Mouse (Mus musculus): ENCODE measurements around the gene Cuedc1. TPM values are rescaled to one million over a fixed set of nuclear protein-coding genes. Genes with fewer than 3 reads are reported as not detected.

The Cuedc1 gene
- polyA plus RNA-seq, 1 experiment, result 1.7 TPM

DNA sequence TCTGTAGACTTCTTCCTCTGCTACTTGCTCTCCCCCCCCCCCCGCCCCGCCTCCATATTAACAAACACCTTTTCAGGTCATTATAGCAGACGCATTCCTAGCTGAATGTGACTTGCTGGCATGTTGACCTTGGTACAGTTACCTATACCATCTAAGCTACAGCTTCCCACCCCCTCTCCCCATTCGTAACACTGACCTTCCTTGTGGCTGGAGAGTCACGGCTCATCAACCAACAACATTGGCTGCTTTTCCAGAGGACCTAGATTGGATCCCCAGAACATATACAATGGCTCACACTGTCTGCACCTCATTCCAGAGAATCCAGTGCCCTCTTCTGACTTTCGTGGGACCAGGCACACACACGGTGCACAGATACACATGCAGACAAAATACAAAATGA is 27.6 kb downstream of the Cuedc1 start:
- TF ChIP-seq GATA1 (IDR thresholded peaks at IDR 0.05; ENCODE audit: low read length), result no peak

DNA sequence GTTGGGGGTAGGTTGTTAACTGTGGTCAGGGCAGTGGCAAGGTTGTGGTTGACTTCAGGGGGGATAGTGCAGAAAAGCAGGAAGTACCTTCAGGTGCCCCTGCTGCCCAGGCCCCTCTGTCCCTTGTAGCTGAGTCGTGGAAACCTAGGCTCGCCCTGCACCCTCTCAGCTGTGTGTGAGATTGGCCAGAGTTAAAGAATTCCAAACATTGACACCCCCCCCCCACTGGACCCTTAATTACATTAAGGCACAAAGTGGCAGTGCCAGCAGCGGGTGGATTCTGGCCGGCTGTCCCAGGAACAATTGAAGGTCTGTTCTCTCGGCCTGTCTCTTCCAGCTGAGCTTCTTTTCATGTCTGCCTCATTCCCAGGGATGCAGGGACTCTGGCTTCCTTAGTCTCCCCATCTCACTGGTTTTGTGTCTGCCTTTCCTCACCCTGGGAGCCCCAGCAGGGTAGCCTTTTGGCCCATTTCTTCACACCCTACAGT is 28.5 kb downstream of the Cuedc1 start:
- no peak for TF ChIP-seq GATA1 (IDR thresholded peaks at IDR 0.05; ENCODE audit: low read length)

DNA sequence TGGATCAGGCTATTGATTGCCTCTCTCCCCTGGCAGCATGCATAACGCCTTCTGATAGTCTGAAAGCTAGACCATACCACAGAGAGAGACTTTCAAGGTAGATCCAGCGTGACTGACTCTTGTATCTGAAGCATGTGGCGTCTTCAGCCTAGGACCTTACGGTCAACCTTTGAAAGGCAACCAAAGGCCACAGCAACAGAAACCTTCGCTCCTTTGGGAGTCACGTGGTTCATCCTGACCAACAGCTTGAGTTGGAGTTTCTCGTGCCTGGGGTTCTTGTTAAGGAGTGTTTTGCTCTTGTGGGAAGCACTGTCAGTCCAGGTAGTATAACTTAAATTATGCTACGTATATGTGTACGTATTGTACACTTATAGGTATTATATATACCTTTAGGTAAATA is 30.6 kb downstream of the Cuedc1 start:
- TF ChIP-seq GATA1 (IDR thresholded peaks at IDR 0.05; ENCODE audit: low read length), result no peak

DNA sequence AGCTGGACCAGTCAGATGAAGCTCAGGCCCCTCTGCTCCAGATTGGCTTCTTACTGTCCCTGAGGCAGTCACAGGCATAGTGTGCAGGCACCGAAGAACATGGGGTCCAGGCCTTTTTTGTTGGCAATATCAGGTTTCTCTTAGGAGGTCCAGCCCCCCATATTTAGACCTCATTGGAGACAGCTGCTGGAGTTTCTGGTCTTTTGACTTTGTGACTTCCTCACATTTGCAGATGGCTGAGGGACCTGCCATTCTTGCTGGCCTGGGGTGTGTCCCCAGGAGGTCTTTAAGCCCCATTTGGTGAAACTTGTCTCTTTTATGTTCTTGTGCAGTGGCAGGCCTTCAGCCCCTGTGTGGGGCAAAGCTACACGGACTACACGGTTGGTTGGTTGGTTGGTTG is 31.4 kb downstream of the Cuedc1 start:
- TF ChIP-seq GATA1 (IDR thresholded peaks at IDR 0.05; ENCODE audit: low read length), result no peak

DNA sequence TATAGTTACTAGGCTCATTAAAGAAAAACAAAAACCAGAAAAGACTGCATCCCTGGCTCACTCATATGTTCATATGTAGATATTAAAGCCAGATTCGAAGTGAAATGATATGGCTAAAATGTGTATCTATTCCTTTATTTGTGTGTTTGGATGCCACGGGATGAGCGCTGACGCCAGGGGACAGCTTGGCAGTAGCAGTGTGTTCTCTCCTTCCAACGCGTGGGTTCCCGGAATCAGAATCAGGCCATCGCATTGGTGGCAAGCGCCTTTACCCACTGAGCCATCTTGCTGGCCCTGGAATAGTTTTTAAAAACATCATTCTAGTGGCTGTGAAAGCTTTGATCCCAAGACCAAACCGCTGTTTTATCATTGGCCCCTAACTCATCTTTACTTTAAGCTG is 32.1 kb downstream of the Cuedc1 start:
- no peak for TF ChIP-seq GATA1 (IDR thresholded peaks at IDR 0.05; ENCODE audit: low read length)

DNA sequence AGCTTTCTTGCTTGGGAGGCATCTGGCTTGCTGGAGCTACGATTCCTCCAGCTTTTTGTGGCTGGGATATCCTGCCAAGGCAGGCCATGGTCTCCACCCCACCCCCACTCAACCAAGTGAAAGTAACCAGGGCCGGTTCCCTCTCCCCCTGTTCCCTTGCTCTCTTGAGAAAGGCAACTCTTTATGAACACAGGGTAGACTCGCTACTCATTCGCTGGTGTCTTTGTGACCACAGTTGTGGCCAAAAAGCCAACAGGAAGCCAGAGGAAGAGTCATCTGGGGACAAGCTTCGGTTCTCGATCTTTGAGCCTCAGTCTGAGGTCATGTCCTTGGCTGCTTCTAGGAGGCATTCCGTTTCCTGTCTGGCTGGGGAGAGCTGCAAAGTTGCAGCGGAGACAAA is 34.0 kb downstream of the Cuedc1 start:
- TF ChIP-seq GATA1 (IDR thresholded peaks at IDR 0.05; ENCODE audit: low read length), result no peak

DNA sequence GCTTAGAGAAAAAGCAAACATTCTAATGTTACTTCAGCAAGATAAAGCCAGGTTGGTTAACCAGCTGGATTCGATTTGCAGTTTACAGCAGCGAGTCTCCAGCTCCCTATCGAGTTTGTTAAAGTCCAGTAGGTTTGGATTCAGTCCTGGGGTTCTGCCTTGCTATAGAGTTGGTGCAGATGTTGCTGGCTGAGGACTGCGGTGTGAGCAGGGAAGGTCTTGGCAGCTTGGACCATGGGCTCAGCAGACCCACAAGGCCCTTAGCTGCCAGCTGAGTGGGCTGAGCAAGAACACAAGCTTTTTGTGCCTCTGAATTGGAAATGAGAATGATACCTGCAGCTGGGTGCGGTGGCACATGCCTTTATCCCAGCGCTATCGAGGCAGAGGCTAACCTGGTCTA is 37.4 kb downstream of the Cuedc1 start:
- TF ChIP-seq GATA1 (IDR thresholded peaks at IDR 0.05; ENCODE audit: low read length), result no peak

DNA sequence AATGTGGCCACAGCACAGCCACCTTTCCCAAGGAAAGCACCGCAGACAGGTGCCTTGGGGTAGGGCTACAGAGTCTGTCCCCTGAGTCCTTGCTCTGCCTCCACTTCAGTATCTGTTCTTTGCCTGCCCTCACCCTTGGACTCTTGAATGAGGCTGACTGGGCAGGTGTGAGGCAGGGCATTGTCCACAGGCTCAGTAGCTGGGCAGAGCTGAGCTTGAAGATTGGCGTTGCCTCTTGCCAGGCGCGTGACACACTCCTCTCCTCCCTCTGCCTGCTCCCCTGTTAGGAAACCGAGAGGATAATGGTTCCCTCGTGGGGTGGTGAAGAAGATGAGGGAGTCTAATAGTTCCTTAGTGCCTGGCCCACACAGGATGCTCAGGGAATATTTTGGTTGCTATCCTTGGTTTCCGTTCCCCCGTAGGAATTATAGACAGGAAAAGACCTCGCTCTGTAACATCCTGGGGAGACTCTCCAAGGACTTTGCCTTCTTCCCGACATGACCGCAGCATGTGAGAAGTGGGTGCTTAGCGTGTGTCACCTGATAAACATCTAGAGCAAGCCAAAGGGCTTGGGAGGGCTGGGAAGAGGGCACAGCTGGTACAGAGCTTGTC is 40.1 kb downstream of the Cuedc1 start:
- TF ChIP-seq GATA1 (IDR thresholded peaks at IDR 0.05; ENCODE audit: low read length), result no peak

DNA sequence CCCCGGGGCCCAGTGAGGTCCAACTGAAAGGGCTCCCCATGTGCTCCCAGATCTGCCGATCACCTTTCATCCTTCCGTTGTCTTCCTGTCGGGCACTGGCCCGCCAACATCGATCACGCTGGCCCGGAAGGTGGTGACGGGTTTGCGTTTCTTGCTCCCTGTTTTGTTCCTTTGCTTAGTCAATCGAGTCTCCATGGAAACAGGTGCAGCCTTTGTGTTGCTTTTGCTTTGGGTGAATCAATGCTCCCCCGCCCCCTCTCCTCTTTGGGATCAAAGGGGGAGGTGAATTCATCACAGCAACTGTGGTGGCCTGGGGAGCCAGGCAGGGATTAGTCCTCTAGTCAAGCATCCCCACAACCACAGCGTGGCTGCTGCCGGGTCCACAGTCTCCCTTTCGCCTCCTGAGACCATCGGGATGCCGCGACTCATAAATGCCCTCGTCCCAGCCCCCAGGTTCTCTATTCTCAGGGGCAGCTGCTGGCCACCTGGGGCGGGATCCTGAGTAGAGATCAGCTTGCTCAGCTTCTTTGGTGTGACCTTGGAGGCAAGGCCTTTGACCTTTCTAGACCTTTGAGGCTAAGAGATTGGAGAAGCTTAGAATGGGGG is 41.5 kb downstream of the Cuedc1 start:
- no peak for TF ChIP-seq GATA1 (IDR thresholded peaks at IDR 0.05; ENCODE audit: low read length)

DNA sequence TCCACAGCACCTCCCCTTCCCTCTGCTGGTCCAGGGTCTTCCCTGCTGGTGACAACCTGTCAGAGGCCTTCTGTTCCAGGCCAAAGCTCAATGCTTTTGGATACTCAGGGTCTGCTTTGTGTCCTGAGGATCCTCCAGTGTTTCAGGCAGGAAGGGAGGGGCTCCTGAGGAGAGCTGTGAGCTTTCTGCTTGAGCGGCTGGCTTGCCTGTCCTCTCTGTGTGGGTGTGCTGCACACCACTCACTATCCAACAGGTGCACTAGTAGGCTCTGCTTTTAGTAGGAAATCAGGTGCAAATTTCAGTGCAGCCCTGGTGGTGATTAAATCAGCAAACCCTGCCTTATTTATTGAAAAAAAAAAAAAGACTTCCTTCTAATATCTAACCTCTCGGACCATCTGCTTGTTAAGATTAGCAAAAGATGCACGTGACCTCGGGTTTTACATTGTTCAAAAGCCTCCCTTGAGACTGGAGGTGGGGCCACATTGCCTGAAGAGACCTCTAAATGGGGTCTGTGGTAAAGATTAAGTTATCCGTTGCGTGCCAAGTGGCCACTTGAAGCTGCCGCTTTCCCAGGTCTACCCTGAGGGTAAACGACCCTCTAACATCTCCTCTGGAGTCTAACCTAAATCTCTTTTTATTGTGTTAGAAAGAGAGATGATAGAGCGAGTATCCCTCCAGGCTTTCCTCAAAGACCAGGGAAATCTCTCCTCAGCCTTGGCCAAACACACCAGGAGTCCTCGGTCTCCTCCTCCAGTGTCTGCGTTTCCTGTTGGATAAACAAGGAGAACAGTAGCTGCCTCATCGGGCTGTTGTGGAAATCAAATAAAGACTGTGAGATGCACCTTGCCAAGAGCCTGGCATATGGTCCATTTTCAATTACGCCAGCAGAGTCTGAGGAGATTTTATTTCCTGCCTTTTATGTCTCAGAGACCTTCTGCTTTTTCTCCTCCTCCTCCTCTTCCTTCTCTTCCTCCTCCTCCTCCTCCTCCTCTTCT is 42.5 kb downstream of the Cuedc1 start:
- peak; percentile 59 for TF ChIP-seq GATA1 (IDR thresholded peaks at IDR 0.05; ENCODE audit: low read length)

DNA sequence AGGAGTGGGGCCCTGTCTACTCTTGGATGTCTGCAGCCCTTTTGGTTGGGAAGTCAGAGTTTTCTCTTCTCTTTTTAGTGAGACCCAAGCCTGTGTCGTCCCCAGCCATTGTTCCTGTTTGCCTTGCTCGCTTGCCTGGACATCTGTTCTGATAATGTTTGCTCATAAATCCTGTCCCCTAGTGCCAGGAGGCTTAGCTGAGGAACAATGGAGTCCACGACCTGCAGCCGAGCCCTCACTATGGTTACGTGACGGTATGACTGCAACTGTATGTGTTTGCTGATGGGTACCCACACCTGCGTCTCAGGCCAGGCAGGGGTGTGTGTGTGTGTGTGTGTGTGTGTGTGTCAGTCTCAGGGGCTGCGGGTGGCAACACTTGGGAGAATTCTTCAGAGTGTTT is 44.5 kb downstream of the Cuedc1 start:
- TF ChIP-seq GATA1 (IDR thresholded peaks at IDR 0.05; ENCODE audit: low read length), result no peak

DNA sequence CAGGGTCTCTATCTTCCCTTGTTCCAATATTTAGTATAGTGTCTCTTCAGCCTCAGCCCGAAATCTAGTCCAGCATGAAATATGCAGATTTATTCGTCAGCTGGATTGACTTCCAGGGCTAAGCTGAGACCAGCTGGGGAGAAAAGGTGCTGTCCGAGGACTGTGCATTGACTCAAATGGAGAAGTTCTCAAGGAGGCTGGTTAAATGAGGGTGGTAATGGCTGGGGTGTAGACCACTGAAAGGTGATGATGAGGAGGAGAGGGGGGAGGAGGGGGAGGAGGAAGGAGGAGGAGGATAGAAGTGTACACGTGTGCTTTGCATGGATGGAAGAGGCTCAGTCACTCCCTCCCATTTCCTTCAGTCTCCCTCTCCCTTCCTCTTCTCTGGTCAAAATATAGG is 46.2 kb downstream of the Cuedc1 start:
- no peak for TF ChIP-seq GATA1 (IDR thresholded peaks at IDR 0.05; ENCODE audit: low read length)

DNA sequence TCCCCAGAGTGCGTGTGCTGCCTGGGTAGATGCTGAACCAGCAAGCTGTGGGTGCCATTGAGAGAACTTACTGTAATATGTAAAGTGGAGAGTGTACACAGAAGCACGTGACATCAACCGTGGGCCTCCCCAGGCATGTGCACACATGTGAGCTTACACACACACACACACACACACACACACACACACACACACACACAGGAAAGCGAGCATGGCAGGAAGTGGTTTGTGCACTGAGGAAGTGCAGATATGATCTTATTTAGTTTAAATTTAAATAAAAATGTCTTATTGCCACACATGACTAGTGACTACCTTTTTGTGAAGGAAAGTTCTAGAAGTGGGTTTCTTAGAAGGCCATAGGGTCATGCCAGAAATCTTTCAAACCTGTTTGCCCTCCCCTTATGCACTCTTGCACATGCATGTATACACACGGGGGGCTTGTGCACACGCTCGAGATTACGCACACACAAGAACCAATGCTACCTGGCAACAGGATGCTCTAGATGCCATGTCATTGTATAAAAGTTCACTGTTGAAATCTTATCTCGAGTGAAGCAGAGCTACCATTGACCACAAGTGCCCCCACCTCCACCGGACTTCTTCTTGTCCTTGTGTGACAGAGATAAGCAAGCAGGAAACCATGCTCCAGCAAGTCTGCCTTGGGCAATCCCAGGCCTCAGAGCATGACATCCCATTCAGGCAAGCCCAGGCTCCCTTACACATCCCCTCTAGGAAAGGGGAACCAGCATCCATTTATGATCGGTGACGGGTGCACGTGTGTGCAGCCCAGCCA is 47.6 kb downstream of the Cuedc1 start:
- peak; percentile 93 for TF ChIP-seq GATA1 (IDR thresholded peaks at IDR 0.05; ENCODE audit: low read length)

DNA sequence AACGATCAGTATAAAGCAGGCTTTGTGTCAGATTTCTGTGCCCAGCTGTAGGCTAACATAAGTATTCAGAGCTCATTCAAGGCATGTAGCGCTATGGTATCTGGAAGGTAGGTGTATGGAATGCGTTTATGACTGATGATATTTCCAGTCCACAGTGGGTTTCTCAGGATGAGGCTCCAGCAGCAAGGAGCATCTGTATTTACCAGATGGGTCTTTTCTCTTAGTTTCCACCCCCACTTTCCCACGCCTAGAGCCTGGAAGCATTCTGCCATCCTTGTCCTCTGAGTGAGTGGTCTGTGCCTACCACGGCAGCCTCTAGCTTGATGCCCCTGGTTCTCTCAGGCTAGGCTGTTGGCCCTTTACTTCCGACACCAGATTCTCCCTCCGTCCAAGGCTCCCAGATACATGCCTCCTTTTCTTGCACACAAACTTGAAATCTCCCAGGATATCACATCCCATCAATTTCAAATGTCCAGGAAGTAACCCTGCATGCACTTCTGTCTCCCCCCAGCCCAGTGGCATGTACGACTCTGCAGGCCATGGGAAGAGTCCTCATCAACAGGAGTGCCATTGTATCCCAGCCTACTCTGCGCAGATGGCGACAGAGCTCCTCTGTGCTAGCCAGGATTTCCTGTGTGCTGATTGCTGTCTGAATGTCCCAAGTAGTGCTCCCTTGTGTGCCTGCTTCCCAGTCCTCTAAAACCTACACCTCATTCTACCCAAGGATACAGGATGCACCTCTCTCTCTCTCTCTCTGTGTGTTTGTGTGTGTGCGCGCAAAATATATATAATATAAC is 48.6 kb downstream of the Cuedc1 start:
- no peak for TF ChIP-seq GATA1 (IDR thresholded peaks at IDR 0.05; ENCODE audit: low read length)

DNA sequence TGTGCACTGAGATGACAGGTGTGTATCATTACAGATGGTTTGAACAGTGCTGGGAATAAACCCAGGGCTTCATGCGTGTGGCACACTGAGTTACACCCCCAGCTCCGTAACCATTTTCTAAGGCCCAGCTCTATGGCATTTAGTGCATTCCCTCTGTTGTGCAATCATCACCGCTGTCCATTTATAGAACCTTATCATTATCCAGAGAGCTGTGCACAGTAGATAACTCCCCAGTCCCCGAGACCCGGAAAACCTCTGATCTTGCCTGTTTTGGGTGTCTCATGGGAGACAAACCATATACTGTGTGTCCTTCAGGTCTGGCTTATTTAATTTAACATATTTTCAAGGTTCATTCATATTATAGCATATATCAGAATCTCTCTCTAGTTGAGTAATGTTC is 49.5 kb downstream of the Cuedc1 start:
- TF ChIP-seq GATA1 (IDR thresholded peaks at IDR 0.05; ENCODE audit: low read length), result peak; percentile 93
